Mouse (Mus musculus) forebrain, embryonic 13.5 days (tissue): ENCODE results near the gene Oas2. TPM values are rescaled to one million over a fixed set of nuclear protein-coding genes. Genes with fewer than 3 reads are reported as not detected.
A peak's percentile ranks its signal among the peaks of the same experiment; 100 is the strongest.

Experiments used
- ATAC-seq: fragments of 200-750 bp; cut with Nextera tagmentation; 2 replicates; pipeline ENCODE4 v1.8.0; 2017
- H3K27ac ChIP-seq: fragments of 300-500 bp; sonication (generic); 2 replicates; pipeline ENCODE4 v1.5.1; 2015; ENCODE audit warnings: inconsistent platforms, mild to moderate bottlenecking, moderate library complexity
- H3K27me3 ChIP-seq: fragments of 300-500 bp; sonication (generic); 2 replicates; pipeline ENCODE4 v1.6.1; 2015; ENCODE audit warnings: mild to moderate bottlenecking, inconsistent platforms
- H3K36me3 ChIP-seq: fragments of 300-500 bp; sonication (generic); 2 replicates; pipeline ENCODE4 v1.6.1; 2015; ENCODE audit warnings: mild to moderate bottlenecking, inconsistent platforms; ENCODE audit not compliant: poor library complexity, severe bottlenecking
- H3K4me1 ChIP-seq: fragments of 300-500 bp; sonication (generic); 2 replicates; pipeline ENCODE4 v1.6.1; 2015; ENCODE audit warnings: inconsistent platforms
- H3K4me2 ChIP-seq: fragments of 300-500 bp; sonication (generic); 2 replicates; pipeline ENCODE4 v1.6.1; 2015; ENCODE audit warnings: inconsistent platforms, mild to moderate bottlenecking, moderate library complexity
- H3K4me3 ChIP-seq: fragments of 300-500 bp; sonication (generic); 2 replicates; pipeline ENCODE4 v1.5.1; 2015; ENCODE audit warnings: mild to moderate bottlenecking, inconsistent platforms
- H3K9ac ChIP-seq: fragments of 300-500 bp; sonication (generic); 2 replicates; pipeline ENCODE4 v1.6.1; 2015; ENCODE audit warnings: mild to moderate bottlenecking, inconsistent platforms
- H3K9me3 ChIP-seq: fragments of 300-500 bp; sonication (generic); replicated peaks from 2 replicates; pipeline ENCODE4 v1.6.1; 2016; ENCODE audit warnings: inconsistent platforms
- WGBS: fragments of 180-500 bp; shearing (Covaris S2); methylation state at CpG from one replicate; pipeline ENCODE4 v1.1.7; 2015; 5-methylcytosine and 5-hydroxymethylcytosine counted together
- polyA plus RNA-seq: library from polyadenylated mRNA; unstranded; fragments of >200 nt; fragmentation: Nextera tagmentation; extraction: Ambion mirVana; gene quantifications from 2 replicates; pipeline ENCODE4 v1.2.1, GENCODE M21; 2015

Oas2 gene
- polyA plus RNA-seq, 1 experiment from 2014 or later: 0.09 TPM

DNA sequence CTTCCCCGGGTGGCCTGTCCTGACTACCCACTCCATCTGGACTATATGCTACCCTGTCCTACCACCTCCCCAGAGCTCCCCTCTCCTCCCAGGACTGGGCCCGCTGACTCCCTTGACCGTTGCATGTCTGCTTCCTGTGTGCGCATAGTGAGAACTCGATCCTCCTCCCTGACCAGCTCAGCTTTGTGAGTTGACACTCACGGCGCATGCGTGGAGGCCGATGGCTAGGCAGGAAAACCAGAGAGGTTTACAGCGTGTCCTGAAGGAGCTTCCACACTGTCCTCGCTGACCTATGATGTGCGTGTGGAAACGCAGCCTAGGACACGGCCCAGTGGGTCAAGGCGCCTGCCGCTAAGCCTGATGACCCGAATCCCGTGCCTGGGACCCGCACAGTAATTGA is 57.6 kb downstream of the Oas2 start:
- WGBS: 83% methylated on average over 19 of the region's 19 CpGs
- Histone ChIP-seq H3K9me3 (no peaks in the 10 kb centered on the region), H3K4me1 (peaks cover 9% of the 10 kb centered on the region; the same call in 1 of the 2 replicates), H3K4me2 (no peak overlapping the region), H3K36me3 (peaks cover 14% of the 10 kb centered on the region), H3K27me3 (peaks cover 53% of the 10 kb centered on the region), H3K27ac (no peak overlapping the region), H3K9ac (no peak overlapping the region), H3K4me3 (no peak overlapping the region)
- ATAC-seq: no peak

DNA sequence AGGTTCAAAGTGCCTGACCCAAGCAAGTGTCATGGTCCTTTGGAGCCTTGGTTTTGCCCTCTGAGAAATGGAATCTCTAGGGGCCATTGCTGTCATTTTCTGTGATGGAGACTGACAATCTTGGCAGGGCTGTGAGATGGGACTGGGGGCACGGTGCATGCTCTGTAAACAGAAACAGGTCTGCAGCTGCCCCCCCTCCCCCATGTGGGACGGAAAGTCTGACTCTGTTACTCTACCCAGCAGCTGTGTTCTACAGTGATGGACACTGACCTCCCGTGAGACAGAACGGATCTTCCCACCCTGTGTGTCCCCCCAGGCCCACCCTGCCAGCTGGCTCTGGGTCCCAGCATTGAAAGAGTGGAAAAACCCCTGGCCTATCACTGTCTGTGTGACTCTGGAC is 59.2 kb downstream of the Oas2 start:
- Histone ChIP-seq H3K9me3 (no peaks in the 10 kb centered on the region), H3K36me3 (peaks cover 14% of the 10 kb centered on the region), H3K4me3 (no peak overlapping the region), H3K9ac (no peak overlapping the region), H3K4me2 (no peak overlapping the region), H3K27ac (no peak overlapping the region), H3K4me1 (peaks cover 9% of the 10 kb centered on the region; the same call in 1 of the 2 replicates), H3K27me3 (peaks cover 44% of the 10 kb centered on the region)
- no peak for ATAC-seq
- 75% methylated on average over 4 of the region's 4 CpGs for WGBS

DNA sequence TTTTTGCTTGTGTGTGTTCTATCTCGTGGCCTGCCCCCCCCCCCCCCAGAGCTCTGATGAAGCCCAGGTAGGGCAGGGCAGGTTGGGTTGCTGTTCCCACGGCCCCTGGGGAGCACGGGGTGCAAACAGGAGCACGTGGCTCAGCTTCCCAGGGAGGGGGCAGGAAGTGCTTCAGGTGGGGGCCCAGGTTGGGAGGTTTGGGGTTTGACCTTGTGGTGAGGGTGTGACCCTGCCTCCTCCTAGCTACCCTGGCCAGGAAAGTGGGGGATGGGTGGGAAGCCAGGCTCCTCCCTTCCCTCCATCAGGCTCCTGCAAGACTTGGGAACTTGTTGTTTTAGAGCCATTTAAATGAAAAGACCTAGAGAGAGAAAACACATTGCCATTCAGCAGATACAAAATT is 61.2 kb downstream of the Oas2 start:
- Histone ChIP-seq H3K9me3 (no peaks in the 10 kb centered on the region), H3K4me1 (no peaks in the 10 kb centered on the region), H3K9ac (no peak overlapping the region), H3K4me3 (no peak overlapping the region), H3K27ac (no peak overlapping the region), H3K36me3 (peaks cover 8% of the 10 kb centered on the region; the same call in 1 of the 2 replicates), H3K4me2 (no peak overlapping the region), H3K27me3 (peaks cover 40% of the 10 kb centered on the region)
- no peak for ATAC-seq
- WGBS: 52% methylated on average over 4 of the region's 4 CpGs

DNA sequence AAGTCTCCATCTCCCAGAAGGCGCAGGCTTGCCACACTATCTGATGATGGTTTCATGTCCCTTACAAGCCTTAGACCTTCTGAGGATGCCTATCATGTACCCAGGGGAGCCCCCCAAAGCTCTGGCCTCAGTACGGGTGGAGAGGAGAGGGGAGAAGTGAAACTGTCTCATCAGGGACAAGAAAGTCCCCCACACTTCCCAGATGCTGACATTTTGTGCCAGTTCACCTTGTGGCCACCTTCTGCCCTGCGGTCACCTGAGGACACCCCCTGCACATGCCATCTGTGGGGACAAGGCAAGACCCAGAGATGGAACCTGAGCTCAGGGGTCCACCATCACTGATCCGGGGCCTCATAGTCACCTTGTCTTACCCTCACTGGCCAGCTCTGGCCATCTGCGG is 61.8 kb downstream of the Oas2 start:
- peaks cover 2% of the 10 kb centered on the region for H3K4me1 ChIP-seq
- H3K9me3 ChIP-seq: no peaks in the 10 kb centered on the region
- peaks cover 8% of the 10 kb centered on the region; the same call in 1 of the 2 replicates for H3K36me3 ChIP-seq
- H3K9ac ChIP-seq: no peak overlapping the region
- H3K27ac ChIP-seq: no peak overlapping the region
- no peak overlapping the region for H3K4me2 ChIP-seq
- 89% methylated on average over 5 of the region's 5 CpGs for WGBS
- ATAC-seq: no peak
- peaks cover 40% of the 10 kb centered on the region for H3K27me3 ChIP-seq
- no peak overlapping the region for H3K4me3 ChIP-seq

- H3K27ac ChIP-seq: no peak overlapping the region
- peaks cover 9% of the 10 kb centered on the region for H3K36me3 ChIP-seq
- peaks cover 40% of the 10 kb centered on the region for H3K27me3 ChIP-seq
- no peak overlapping the region for H3K4me2 ChIP-seq
- WGBS: 90% methylated on average over 3 of the region's 3 CpGs
- H3K9me3 ChIP-seq: no peaks in the 10 kb centered on the region
- ATAC-seq: no peak
- no peak overlapping the region for H3K4me3 ChIP-seq
- no peak overlapping the region for H3K9ac ChIP-seq
- peaks cover 6% of the 10 kb centered on the region for H3K4me1 ChIP-seq
Measured at GRCm38 (mm10) chr5:120687484-120687851, 62.2 kb downstream of the Oas2 start.

DNA sequence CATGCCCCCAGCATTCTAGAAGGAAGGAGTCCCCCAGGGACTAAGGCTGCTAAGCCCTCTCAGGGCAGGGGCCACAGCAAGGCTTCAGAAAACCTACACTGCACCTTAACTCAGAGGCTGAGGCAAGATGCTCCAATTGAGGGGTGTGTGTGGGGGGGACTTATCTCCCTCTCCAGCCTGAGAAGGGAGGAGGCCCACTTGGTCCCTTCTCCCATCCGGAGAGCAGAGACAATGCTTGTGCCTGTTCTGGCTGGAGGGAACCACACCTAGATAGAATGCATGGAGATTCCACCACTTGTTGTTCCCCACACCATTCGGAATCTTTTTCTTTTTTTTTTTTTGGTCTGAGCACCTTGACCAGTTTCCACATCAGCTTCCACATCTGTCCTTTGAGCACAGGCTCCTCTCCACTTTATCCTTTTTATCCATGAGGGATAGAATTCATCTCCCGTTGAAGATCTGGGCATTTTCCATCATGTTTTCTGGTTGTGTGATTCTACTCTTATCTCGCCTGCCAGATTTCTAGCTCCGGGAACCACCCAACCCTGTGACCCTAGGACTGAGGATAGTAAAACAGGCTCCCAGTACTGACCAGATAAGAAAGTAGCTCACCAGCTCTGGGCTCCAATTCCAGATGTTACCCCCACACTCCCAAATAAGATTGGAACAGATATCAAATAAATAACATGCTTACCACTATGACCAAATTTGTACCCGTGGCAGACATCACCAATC is 62.7 kb downstream of the Oas2 start:
- Histone ChIP-seq H3K9me3 (no peaks in the 10 kb centered on the region), H3K4me3 (no peak overlapping the region), H3K4me1 (peaks cover 9% of the 10 kb centered on the region), H3K27ac (no peak overlapping the region), H3K4me2 (no peak overlapping the region), H3K9ac (no peak overlapping the region), H3K36me3 (peaks cover 15% of the 10 kb centered on the region), H3K27me3 (peaks cover 41% of the 10 kb centered on the region)
- no peak for ATAC-seq
- WGBS: 86% methylated on average over 6 of the region's 6 CpGs

DNA sequence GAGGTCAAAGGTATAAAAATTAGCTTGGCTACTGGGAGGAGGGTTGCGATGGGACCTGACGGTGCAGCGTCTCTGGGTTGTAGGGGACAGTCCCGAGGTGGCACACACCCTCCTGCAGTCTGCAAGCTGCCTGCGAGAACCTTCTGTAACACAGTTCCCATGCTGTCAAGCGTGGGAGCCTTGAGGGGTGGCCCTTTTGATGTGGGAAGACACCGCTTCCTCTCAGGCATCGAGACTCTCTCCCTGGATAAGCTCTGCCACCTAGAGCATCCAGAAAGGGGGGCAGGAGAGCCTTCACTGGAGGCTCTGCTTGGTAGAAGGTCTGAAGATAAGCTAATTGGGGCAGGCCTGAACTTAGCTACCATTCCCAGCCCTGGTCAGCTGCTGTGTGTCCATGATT is 64.0 kb downstream of the Oas2 start:
- peaks cover 44% of the 10 kb centered on the region for H3K27me3 ChIP-seq
- H3K4me2 ChIP-seq: no peak overlapping the region
- no peak for ATAC-seq
- H3K4me1 ChIP-seq: peaks cover 14% of the 10 kb centered on the region
- no peak overlapping the region for H3K27ac ChIP-seq
- H3K4me3 ChIP-seq: no peak overlapping the region
- H3K9ac ChIP-seq: no peak overlapping the region
- no peaks in the 10 kb centered on the region for H3K9me3 ChIP-seq
- 87% methylated on average over 8 of the region's 8 CpGs for WGBS
- peaks cover 20% of the 10 kb centered on the region for H3K36me3 ChIP-seq

DNA sequence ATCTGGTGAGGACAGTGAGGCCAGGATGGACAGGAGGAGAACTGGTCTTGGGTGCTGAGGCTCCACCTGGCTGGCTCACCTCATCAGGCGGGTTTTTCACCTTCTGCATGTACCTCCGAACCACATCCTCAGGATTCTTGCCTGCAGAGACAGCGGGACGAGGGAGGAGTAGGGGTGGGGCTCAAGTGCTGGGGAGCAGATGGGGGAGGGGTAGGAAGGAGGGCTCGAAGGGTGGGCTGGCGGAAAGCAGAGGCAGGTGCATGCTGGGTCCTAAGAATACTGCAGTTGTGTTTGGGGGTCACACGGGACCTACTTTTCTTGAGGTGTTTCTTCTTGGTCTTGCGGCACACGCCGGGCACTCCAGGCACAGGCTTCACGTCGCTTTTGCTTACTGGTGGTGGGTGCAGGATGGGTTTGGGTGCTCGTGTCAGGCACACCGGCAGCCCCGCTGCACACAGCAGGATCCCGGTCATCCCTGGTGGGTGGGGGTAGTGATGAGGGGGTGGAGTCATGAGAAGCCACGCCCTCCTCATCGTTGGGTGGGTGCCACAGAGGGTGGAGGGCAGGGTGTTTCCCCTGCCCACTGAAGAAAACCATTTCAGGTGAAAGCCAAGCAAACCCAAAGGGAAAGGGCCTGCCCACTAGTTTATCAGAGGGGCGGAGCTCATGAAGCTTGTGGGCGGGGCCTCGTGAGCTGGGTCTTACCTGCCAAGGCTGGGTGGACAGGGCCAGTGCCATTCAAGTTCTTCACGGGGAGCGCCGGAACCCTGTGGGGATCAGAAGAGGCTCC is 66.5 kb downstream of the Oas2 start:
- Histone ChIP-seq H3K4me2 (no peak overlapping the region), H3K4me1 (peaks cover 27% of the 10 kb centered on the region), H3K9ac (no peak overlapping the region), H3K27me3 (peaks cover 42% of the 10 kb centered on the region), H3K4me3 (no peak overlapping the region), H3K27ac (no peak overlapping the region), H3K9me3 (no peaks in the 10 kb centered on the region), H3K36me3 (peaks cover 21% of the 10 kb centered on the region)
- ATAC-seq: no peak
- WGBS: 9% methylated on average over 24 of the region's 24 CpGs

DNA sequence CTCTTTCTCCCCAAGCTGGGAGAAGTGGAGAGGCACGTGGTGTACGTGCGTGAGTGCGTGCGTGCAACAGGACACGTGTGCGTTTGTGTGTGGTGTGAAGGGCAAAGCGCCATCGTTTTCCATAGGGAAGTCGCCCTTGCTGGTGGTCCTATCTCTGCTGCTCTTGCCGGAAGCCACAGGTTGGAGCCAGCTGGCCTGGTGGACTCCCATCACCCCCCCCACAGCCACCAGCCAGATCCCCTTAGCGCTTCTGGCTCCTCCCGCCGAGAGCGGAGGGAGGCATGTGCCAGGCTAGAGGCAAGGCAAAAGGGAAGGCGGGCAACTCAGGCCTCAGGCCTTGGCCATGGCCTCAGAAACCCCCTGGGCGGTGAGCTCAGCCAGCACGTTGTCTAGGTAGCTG is 68.7 kb downstream of the Oas2 start:
- Histone ChIP-seq H3K9me3 (no peaks in the 10 kb centered on the region), H3K9ac (no peak overlapping the region), H3K4me3 (no peak overlapping the region), H3K27ac (peak overlapping the region; percentile 51; the same call in 1 of the 2 replicates), H3K36me3 (peaks cover 21% of the 10 kb centered on the region), H3K27me3 (peaks cover 39% of the 10 kb centered on the region), H3K4me1 (peaks cover 27% of the 10 kb centered on the region), H3K4me2 (peak overlapping the region; percentile 49)
- ATAC-seq: no peak
- 82% methylated on average over 18 of the region's 18 CpGs for WGBS

Other genes with a start within 250 kb of the Oas2 start
- gene Plbd2, start 246.2 kb downstream of the Oas2 start, polyA plus RNA-seq: 22.8 and 22.9 TPM in 2 replicates
- gene Slc8b1, start 238.7 kb downstream of the Oas2 start, polyA plus RNA-seq: 2.1 and 2.5 TPM in 2 replicates
- 14.8 and 15.8 TPM in 2 replicates for gene Tpcn1, start 161.2 kb downstream of the Oas2 start, polyA plus RNA-seq
- 1.1 and 2.3 TPM in 2 replicates for gene Iqcd, start 160.8 kb downstream of the Oas2 start, polyA plus RNA-seq
- 19.0 TPM in 2 replicates for gene Rita1, start 137.3 kb downstream of the Oas2 start, polyA plus RNA-seq
- gene Ddx54, start 137.1 kb downstream of the Oas2 start, polyA plus RNA-seq: 45.3 and 48.0 TPM in 2 replicates
- 0.65 TPM in 1 of 2 replicates, not detected in the other for gene Cfap73, start 115.6 kb downstream of the Oas2 start, polyA plus RNA-seq
- 0.27 and 0.79 TPM in 2 replicates for gene Rasal1, start 101.0 kb downstream of the Oas2 start, polyA plus RNA-seq
- gene Dtx1, start 37.9 kb downstream of the Oas2 start, polyA plus RNA-seq: 17.9 and 18.1 TPM in 2 replicates
- 0.11 and 0.17 TPM in 2 replicates for gene Oas3, start 27.8 kb upstream of the Oas2 start, polyA plus RNA-seq
- not detected in 2 replicates for gene Oas1e, start 45.7 kb upstream of the Oas2 start, polyA plus RNA-seq
- gene Oas1c, start 62.7 kb upstream of the Oas2 start, polyA plus RNA-seq: 0.26 and 0.60 TPM in 2 replicates
- gene Oas1f, start 97.5 kb upstream of the Oas2 start, polyA plus RNA-seq: not detected in 2 replicates
- gene Oas1h, start 111.6 kb upstream of the Oas2 start, polyA plus RNA-seq: not detected in 2 replicates
- 0.12 TPM in 1 of 2 replicates, not detected in the other for gene Oas1g, start 137.8 kb upstream of the Oas2 start, polyA plus RNA-seq
- gene Oas1a, start 157.7 kb upstream of the Oas2 start, polyA plus RNA-seq: 0.26 and 0.53 TPM in 2 replicates
- gene Oas1d, start 164.7 kb upstream of the Oas2 start, polyA plus RNA-seq: not detected in 2 replicates